ENCODE assay signal across 8 mouse cellular contexts in genomic region chr7:49497426-49497892, GRCm38 (mm10).
DNase-seq lines count a peak whose midpoint lies in the region; ATAC-seq and TF ChIP-seq lines count a peak whose summit lies in the region.

No protein-coding gene starts in this region.

- no peak for TF ChIP-seq CTCF in olfactory bulb, adult 2 months (IDR thresholded peaks at IDR 0.05; ENCODE audit: insufficient read depth, low read depth, low read length)

- no peaks in the 10 kb centered on the region for H3K9me3 ChIP-seq in hindbrain, embryonic 12.5 days (replicated peaks)
- H3K9me3 ChIP-seq in hindbrain, embryonic 16.5 days (ENCODE audit: control insufficient read depth, low read length), result no peaks in the 10 kb centered on the region
- H3K9me3 ChIP-seq in midbrain, embryonic 13.5 days, result no peaks in the 10 kb centered on the region
- H3K9me3 ChIP-seq in midbrain, embryonic 14.5 days (ENCODE audit: control insufficient read depth, low read length), result no peaks in the 10 kb centered on the region
- H3K9me3 ChIP-seq in heart, embryonic 16.5 days (replicated peaks; ENCODE audit: control insufficient read depth, low read length), result no peaks in the 10 kb centered on the region

- H3K9ac ChIP-seq in hindbrain, embryonic 12.5 days, result no peak overlapping the region
- H3K9ac ChIP-seq in hindbrain, embryonic 16.5 days (ENCODE audit: low read depth, low read length), result no peak overlapping the region; the same call in 1 of the 2 replicates
- no peak overlapping the region for H3K9ac ChIP-seq in midbrain, embryonic 13.5 days (replicated peaks)
- no peak overlapping the region for H3K9ac ChIP-seq in midbrain, embryonic 14.5 days (replicated peaks; ENCODE audit: low read length)
- H3K9ac ChIP-seq in heart, embryonic 16.5 days (ENCODE audit: low read length), result peak overlapping the region; percentile 31

- no peak for TF ChIP-seq POLR2A in olfactory bulb, adult 2 months (IDR thresholded peaks at IDR 0.05; ENCODE audit: insufficient read depth, low read depth, low read length)

- H3K4me1 ChIP-seq in hindbrain, embryonic 12.5 days, result peaks cover 29% of the 10 kb centered on the region
- peaks cover 19% of the 10 kb centered on the region for H3K4me1 ChIP-seq in hindbrain, embryonic 16.5 days (ENCODE audit: control insufficient read depth, insufficient read depth, low read depth, low read length)
- H3K4me1 ChIP-seq in midbrain, embryonic 13.5 days (replicated peaks), result peaks cover 28% of the 10 kb centered on the region
- peaks cover 18% of the 10 kb centered on the region for H3K4me1 ChIP-seq in midbrain, embryonic 14.5 days (ENCODE audit: control insufficient read depth, insufficient read depth, low read length)
- H3K4me1 ChIP-seq in heart, embryonic 16.5 days (ENCODE audit: control insufficient read depth, insufficient read depth, low read length), result peaks cover 29% of the 10 kb centered on the region
- H3K4me1 ChIP-seq in olfactory bulb, adult 2 months (ENCODE audit: control insufficient read depth, insufficient read depth, low read length), result peaks cover 27% of the 10 kb centered on the region

- H3K36me3 ChIP-seq in hindbrain, embryonic 12.5 days, result no peaks in the 10 kb centered on the region
- H3K36me3 ChIP-seq in hindbrain, embryonic 16.5 days (ENCODE audit: control insufficient read depth, insufficient read depth, low read length), result 0 out of 2 replicates have a peak, but pooled peaks cover 2% of the 10 kb centered on the region
- peaks cover 9% of the 10 kb centered on the region for H3K36me3 ChIP-seq in midbrain, embryonic 13.5 days
- H3K36me3 ChIP-seq in midbrain, embryonic 14.5 days (ENCODE audit: control insufficient read depth, insufficient read depth, low read length), result peaks cover 4% of the 10 kb centered on the region; the same call in 1 of the 2 replicates
- peaks cover 7% of the 10 kb centered on the region for H3K36me3 ChIP-seq in heart, embryonic 16.5 days (ENCODE audit: control insufficient read depth, insufficient read depth)

- H3K4me2 ChIP-seq in hindbrain, embryonic 12.5 days (replicated peaks), result 0 out of 2 replicates have a peak overlapping the region, but pooled peaks have one; percentile 8
- H3K4me2 ChIP-seq in hindbrain, embryonic 16.5 days (ENCODE audit: low read length), result no peak overlapping the region
- H3K4me2 ChIP-seq in midbrain, embryonic 13.5 days (replicated peaks), result no peak overlapping the region
- H3K4me2 ChIP-seq in midbrain, embryonic 14.5 days (ENCODE audit: low read length), result no peak overlapping the region
- H3K4me2 ChIP-seq in heart, embryonic 16.5 days (ENCODE audit: low read depth, low read length), result peak overlapping the region; percentile 44

- DNase-seq in midbrain, embryonic 14.5 days, result no peak
- no peak for DNase-seq in gastrocnemius, postnatal 25 days
- DNase-seq in layer of hippocampus, adult 11-12 months (ENCODE audit: low spot score), result no peak

- no peaks in the 10 kb centered on the region; the same call in 1 of the 2 replicates for H3K27me3 ChIP-seq in hindbrain, embryonic 12.5 days
- no peaks in the 10 kb centered on the region for H3K27me3 ChIP-seq in hindbrain, embryonic 16.5 days (replicated peaks; ENCODE audit: control insufficient read depth, insufficient read depth, low read length)
- no peaks in the 10 kb centered on the region for H3K27me3 ChIP-seq in midbrain, embryonic 13.5 days
- no peaks in the 10 kb centered on the region for H3K27me3 ChIP-seq in midbrain, embryonic 14.5 days (ENCODE audit: control insufficient read depth, insufficient read depth, low read length)
- H3K27me3 ChIP-seq in heart, embryonic 16.5 days (ENCODE audit: control insufficient read depth, insufficient read depth, low read length), result no peaks in the 10 kb centered on the region

- WGBS in hindbrain, embryonic 12.5 days, result 69% methylated on average over 4 of the region's 4 CpGs
- 62% methylated on average over 4 of the region's 4 CpGs for WGBS in hindbrain, embryonic 16.5 days
- WGBS in midbrain, embryonic 13.5 days, result 61% methylated on average over 4 of the region's 4 CpGs
- 63% methylated on average over 4 of the region's 4 CpGs for WGBS in midbrain, embryonic 14.5 days
- WGBS in heart, embryonic 16.5 days, result 31% methylated on average over 4 of the region's 4 CpGs
- WGBS in olfactory bulb, adult 2 months, result 53% methylated on average over 4 of the region's 4 CpGs

- H3K27ac ChIP-seq in hindbrain, embryonic 12.5 days, result no peak overlapping the region
- H3K27ac ChIP-seq in hindbrain, embryonic 16.5 days (ENCODE audit: low read depth, low read length), result no peak overlapping the region
- peak overlapping the region; percentile 46; the same call in 1 of the 2 replicates for H3K27ac ChIP-seq in midbrain, embryonic 13.5 days
- no peak overlapping the region for H3K27ac ChIP-seq in midbrain, embryonic 14.5 days (replicated peaks; ENCODE audit: low read depth, low read length)
- peak overlapping the region; percentile 90 for H3K27ac ChIP-seq in heart, embryonic 16.5 days (ENCODE audit: low read length)
- peak overlapping the region; percentile 6; the same call in 1 of the 2 replicates for H3K27ac ChIP-seq in olfactory bulb, adult 2 months (ENCODE audit: insufficient read depth, low read depth, low read length)

- ATAC-seq in hindbrain, embryonic 12.5 days (ENCODE audit: low FRiP score), result no peak
- ATAC-seq in hindbrain, embryonic 16.5 days, result no peak
- no peak for ATAC-seq in midbrain, embryonic 13.5 days
- no peak for ATAC-seq in midbrain, embryonic 14.5 days (ENCODE audit: low FRiP score, low TSS enrichment)
- ATAC-seq in heart, embryonic 16.5 days (replicated peaks; ENCODE audit: extremely low read depth, insufficient read depth, low FRiP score), result peak; percentile 34; the same call in 1 of the 2 replicates

- H3K4me3 ChIP-seq in hindbrain, embryonic 12.5 days, result no peak overlapping the region
- no peak overlapping the region for H3K4me3 ChIP-seq in hindbrain, embryonic 16.5 days (ENCODE audit: low read length)
- H3K4me3 ChIP-seq in midbrain, embryonic 13.5 days (replicated peaks), result no peak overlapping the region
- H3K4me3 ChIP-seq in midbrain, embryonic 14.5 days (replicated peaks; ENCODE audit: low read depth, low read length), result no peak overlapping the region
- no peak overlapping the region for H3K4me3 ChIP-seq in heart, embryonic 16.5 days (ENCODE audit: low read length)
- no peak overlapping the region for H3K4me3 ChIP-seq in olfactory bulb, adult 2 months (ENCODE audit: insufficient read depth, low read depth, low read length)

Comparison
In these comparisons a context has a peak if more than half of its experiments do, and no peak if none do; other contexts are left out.
1. H3K27ac ChIP-seq: peak in midbrain, embryonic 13.5 days (single experiment), heart, embryonic 16.5 days (single experiment) and olfactory bulb, adult 2 months (single experiment); none in hindbrain, embryonic 12.5 days (single experiment), hindbrain, embryonic 16.5 days (single experiment) and midbrain, embryonic 14.5 days (single experiment).
2. H3K4me2 ChIP-seq: peak in hindbrain, embryonic 12.5 days (single experiment) and heart, embryonic 16.5 days (single experiment); none in hindbrain, embryonic 16.5 days (single experiment), midbrain, embryonic 13.5 days (single experiment) and midbrain, embryonic 14.5 days (single experiment).